ENCODE assay signal across 10 mouse cellular contexts in the genomic region with DNA sequence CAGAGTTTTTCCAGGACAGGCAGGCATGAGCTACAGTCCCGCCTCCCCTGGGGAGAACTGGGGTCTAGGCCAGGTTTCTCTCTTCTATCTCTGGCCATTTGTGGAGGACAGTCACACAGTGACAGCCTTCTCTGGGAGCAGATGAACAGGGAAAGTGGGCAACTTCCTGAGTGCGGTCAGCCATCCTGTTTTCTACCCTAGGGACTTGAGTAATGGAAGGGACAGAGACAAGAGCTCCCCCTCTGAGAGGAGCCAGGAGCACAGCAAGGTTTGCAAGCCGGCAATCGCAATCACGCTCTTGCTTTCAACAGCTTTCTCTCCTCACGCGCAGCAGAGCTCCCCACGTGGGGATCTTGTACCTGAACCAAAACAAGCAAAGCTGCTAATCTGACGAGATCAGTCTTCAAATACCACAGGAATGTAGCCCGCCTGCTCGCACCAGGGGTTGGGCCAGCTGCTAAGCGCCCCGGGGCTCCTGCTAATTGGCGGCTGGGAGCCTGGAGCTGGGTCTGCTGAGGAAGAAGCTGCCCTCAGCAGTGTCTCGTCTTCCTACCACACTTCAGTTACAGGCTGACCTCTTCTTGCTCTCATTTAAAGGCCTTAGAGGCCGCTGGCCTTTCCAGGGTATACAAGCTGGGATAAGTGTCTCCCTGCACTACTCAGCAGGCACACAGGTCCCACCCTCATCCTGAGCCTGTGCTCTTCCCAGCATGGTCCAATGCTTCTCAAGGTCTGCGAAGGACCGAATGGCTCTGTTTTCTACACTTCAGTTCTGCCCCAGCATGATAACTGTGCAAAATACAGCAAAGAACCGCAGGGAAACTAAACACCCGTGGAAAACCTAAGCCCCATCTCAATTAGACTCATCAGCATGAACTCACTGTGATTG.
DNase-seq lines count a peak whose midpoint lies in the region; ATAC-seq and TF ChIP-seq lines count a peak whose summit lies in the region.
"Had no signal": no experiment of that assay in that cellular context is flagged by ENCODE, and none has a peak within 500 bp of the region (broad histone marks: within the 10 kb centered on the region; RNA-seq: fewer than 3 reads in every experiment).

No protein-coding gene starts in this region.

- no peaks in the 10 kb centered on the region for H3K36me3 ChIP-seq in lung, embryonic 14.5 days (ENCODE audit: insufficient read depth)

- peak overlapping the region; percentile 40 for H3K4me2 ChIP-seq in lung, embryonic 14.5 days

- ATAC-seq in lung, embryonic 14.5 days (ENCODE audit: insufficient read depth) = peak; percentile 80
- ATAC-seq in erythroid progenitor cell, adult 5-6 weeks (replicated peaks; ENCODE audit: low FRiP score, poor library complexity, severe bottlenecking) = no peak

- no peaks in the 10 kb centered on the region for H3K27me3 ChIP-seq in lung, embryonic 14.5 days (ENCODE audit: insufficient read depth, low read length)

- WGBS in lung, embryonic 14.5 days = 13% methylated on average over 20 of the region's 20 CpGs

- peak overlapping the region; percentile 58; the same call in 1 of the 2 replicates for H3K27ac ChIP-seq in lung, embryonic 14.5 days (ENCODE audit: low read depth)
- H3K27ac ChIP-seq: left cerebral cortex, adult 2 months had no signal

- H3K9ac ChIP-seq in lung, embryonic 14.5 days = no peak overlapping the region; the same call in 1 of the 2 replicates

- H3K4me3 ChIP-seq in lung, embryonic 14.5 days (ENCODE audit: low read depth, low read length) = no peak overlapping the region
- H3K4me3 ChIP-seq: left cerebral cortex, adult 2 months had no signal

- no peaks in the 10 kb centered on the region for H3K9me3 ChIP-seq in lung, embryonic 14.5 days (ENCODE audit: low read depth, low read length)
- H3K9me3 ChIP-seq: G1E had no signal

- peak; percentile 34; the same call in 1 of the 2 replicates for TF ChIP-seq CTCF in lung, embryonic 14.5 days (IDR thresholded peaks at IDR 0.05; ENCODE audit: low read depth)

- DNase-seq in layer of hippocampus, adult 9-11 months = peak; percentile 18
- DNase-seq in layer of hippocampus, adult 11-12 months (ENCODE audit: low spot score) = no peak
- DNase-seq in embryo, embryonic 10 days (ENCODE audit: low spot score) = peak; percentile 59
- peak; percentile 94 for DNase-seq in heart, adult 11 months
- peak; percentile 71 for DNase-seq in kidney, adult 11 months
- peak; percentile 83 for DNase-seq in lung, embryonic 14.5 days
- peak; percentile 35 for DNase-seq in right cerebral cortex, postnatal 14 days

- peaks cover 33% of the 10 kb centered on the region for H3K4me1 ChIP-seq in lung, embryonic 14.5 days (ENCODE audit: insufficient read depth)
